Mouse (Mus musculus): ENCODE measurements around the gene Kat6b. TPM values are rescaled to one million over a fixed set of nuclear protein-coding genes. Genes with fewer than 3 reads are reported as not detected.

Kat6b gene
- 7.2 and 7.8 TPM in 2 replicates for polyA plus RNA-seq (2015; fragmentation: Nextera tagmentation; extraction: Ambion mirVana)

DNA sequence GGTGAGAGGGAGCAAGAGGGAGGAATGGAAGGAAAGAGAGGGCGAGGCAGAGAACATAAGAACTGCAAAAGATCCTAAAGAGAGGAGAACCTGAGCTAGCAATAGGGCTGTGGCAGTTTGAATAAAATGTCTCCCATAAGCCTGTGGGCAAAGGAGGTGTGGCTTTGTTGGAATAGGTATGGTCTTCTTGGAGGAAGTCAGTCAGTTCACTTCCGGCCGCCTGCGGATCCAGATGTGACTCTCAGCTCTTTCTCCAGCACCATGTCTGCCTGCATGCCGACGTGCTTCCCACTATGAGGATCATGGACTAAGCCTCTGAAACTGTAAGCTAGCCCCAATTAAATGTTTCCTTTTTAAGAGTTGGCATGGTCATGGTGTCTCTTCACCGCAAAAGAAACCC lies at the start of gene Kat6b:
Kat6b (plus strand) TSS at position 204 of the 400 bp plus-strand sequence.
- ATAC-seq (replicated peaks; ENCODE audit: low FRiP score, low read depth), result no peak
- H3K4me2 ChIP-seq (ENCODE audit: low read length), result no peak within 1 kb of the TSS
- no peak within 1 kb of the TSS for H3K4me3 ChIP-seq (replicated peaks; ENCODE audit: low read depth, low read length)
- H3K27ac ChIP-seq, result no peak within 1 kb of the TSS
- H3K27me3 ChIP-seq (ENCODE audit: insufficient read depth, low read length), result no peaks in the 10 kb centered on the region
- 91% methylated on average over 7 of the region's 7 CpGs for WGBS
- no peaks in the 10 kb centered on the region for H3K9me3 ChIP-seq (replicated peaks; ENCODE audit: low read length)
- no peak within 1 kb of the TSS for H3K9ac ChIP-seq (ENCODE audit: low read depth, low read length)
- no peaks in the 10 kb centered on the region for H3K4me1 ChIP-seq (replicated peaks; ENCODE audit: insufficient read depth, low read length)
- no peaks in the 10 kb centered on the region for H3K36me3 ChIP-seq (ENCODE audit: insufficient read depth, low read length)
- no peak for DNase-seq (ENCODE audit: low spot score)
- no peak for TF ChIP-seq CTCF (IDR thresholded peaks at IDR 0.05; ENCODE audit: low read depth)

DNA sequence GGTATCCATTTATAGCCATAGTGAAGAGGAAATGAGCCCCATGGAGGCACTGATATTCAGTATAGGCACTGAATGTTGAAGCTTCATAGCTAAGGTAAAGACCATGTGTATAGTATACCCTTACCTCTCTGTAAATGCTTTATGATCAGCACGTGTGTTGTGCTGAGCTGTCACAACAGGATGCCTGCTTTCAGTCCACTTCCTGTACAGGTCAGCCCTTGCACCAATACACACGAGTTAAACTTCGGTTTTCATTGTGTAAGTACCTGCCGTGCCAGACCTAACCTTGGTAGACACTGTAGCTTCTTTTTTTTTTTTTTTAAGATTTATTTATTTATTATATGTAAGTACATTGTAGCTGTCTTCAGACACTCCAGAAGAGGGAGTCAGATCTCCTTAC lies 47.8 kb upstream of the Kat6b start:
- WGBS, result 60% methylated on average over 4 of the region's 4 CpGs
- no peaks in the 10 kb centered on the region for H3K27me3 ChIP-seq (ENCODE audit: insufficient read depth, low read length)
- no peak for TF ChIP-seq CTCF (IDR thresholded peaks at IDR 0.05; ENCODE audit: low read depth)
- no peak overlapping the region for H3K4me3 ChIP-seq (replicated peaks; ENCODE audit: low read depth, low read length)
- H3K9me3 ChIP-seq (replicated peaks; ENCODE audit: low read length), result no peaks in the 10 kb centered on the region
- ATAC-seq (replicated peaks; ENCODE audit: low FRiP score, low read depth) (no peak), DNase-seq (ENCODE audit: low spot score) (no peak)
- H3K27ac ChIP-seq, result no peak overlapping the region
- H3K4me2 ChIP-seq (ENCODE audit: low read length), result no peak overlapping the region
- H3K9ac ChIP-seq (ENCODE audit: low read depth, low read length), result no peak overlapping the region
- no peaks in the 10 kb centered on the region for H3K4me1 ChIP-seq (replicated peaks; ENCODE audit: insufficient read depth, low read length)
- no peaks in the 10 kb centered on the region for H3K36me3 ChIP-seq (ENCODE audit: insufficient read depth, low read length)

- 75% methylated on average over 5 of the region's 5 CpGs for WGBS
- ATAC-seq (replicated peaks; ENCODE audit: low FRiP score, low read depth) (no peak), DNase-seq (ENCODE audit: low spot score) (no peak)
- no peaks in the 10 kb centered on the region for H3K9me3 ChIP-seq (replicated peaks; ENCODE audit: low read length)
- H3K27me3 ChIP-seq (ENCODE audit: insufficient read depth, low read length), result no peaks in the 10 kb centered on the region
- no peak overlapping the region for H3K4me3 ChIP-seq (replicated peaks; ENCODE audit: low read depth, low read length)
- no peak overlapping the region for H3K27ac ChIP-seq
- H3K4me2 ChIP-seq (ENCODE audit: low read length), result no peak overlapping the region
- no peak for TF ChIP-seq CTCF (IDR thresholded peaks at IDR 0.05; ENCODE audit: low read depth)
- no peaks in the 10 kb centered on the region for H3K36me3 ChIP-seq (ENCODE audit: insufficient read depth, low read length)
- H3K4me1 ChIP-seq (replicated peaks; ENCODE audit: insufficient read depth, low read length), result no peaks in the 10 kb centered on the region
- no peak overlapping the region for H3K9ac ChIP-seq (ENCODE audit: low read depth, low read length)
Observed at GRCm38 (mm10) chr14:21433995-21434394, 47.2 kb upstream of the Kat6b start.

DNA sequence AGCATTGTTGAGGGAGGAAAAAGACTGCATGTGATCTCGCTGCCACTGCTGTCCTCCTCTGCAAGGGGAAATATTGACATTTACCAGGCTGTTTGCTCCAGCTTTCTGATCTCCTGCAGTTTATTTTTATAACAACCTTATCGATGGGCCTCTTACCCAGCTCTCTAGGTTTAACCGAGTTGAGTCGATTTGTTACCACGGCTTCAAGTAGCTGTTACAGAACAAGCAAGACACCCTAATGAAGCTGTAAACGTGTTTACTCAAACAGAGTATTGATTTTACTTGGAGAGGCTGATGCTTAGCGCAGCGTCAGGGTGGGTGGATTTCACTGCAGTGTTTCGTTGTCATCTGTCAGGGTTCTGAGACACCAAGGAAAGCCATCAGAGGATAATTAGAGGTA lies 46.5 kb upstream of the Kat6b start:
- no peak overlapping the region for H3K4me2 ChIP-seq (ENCODE audit: low read length)
- DNase-seq (ENCODE audit: low spot score) (no peak), ATAC-seq (replicated peaks; ENCODE audit: low FRiP score, low read depth) (no peak)
- no peak overlapping the region for H3K4me3 ChIP-seq (replicated peaks; ENCODE audit: low read depth, low read length)
- TF ChIP-seq CTCF (IDR thresholded peaks at IDR 0.05; ENCODE audit: low read depth), result no peak
- H3K9ac ChIP-seq (ENCODE audit: low read depth, low read length), result no peak overlapping the region
- no peaks in the 10 kb centered on the region for H3K36me3 ChIP-seq (ENCODE audit: insufficient read depth, low read length)
- H3K27ac ChIP-seq, result no peak overlapping the region
- H3K4me1 ChIP-seq (replicated peaks; ENCODE audit: insufficient read depth, low read length), result no peaks in the 10 kb centered on the region
- 36% methylated on average over 9 of the region's 9 CpGs for WGBS
- H3K9me3 ChIP-seq (replicated peaks; ENCODE audit: low read length), result no peaks in the 10 kb centered on the region
- no peaks in the 10 kb centered on the region for H3K27me3 ChIP-seq (ENCODE audit: insufficient read depth, low read length)

DNA sequence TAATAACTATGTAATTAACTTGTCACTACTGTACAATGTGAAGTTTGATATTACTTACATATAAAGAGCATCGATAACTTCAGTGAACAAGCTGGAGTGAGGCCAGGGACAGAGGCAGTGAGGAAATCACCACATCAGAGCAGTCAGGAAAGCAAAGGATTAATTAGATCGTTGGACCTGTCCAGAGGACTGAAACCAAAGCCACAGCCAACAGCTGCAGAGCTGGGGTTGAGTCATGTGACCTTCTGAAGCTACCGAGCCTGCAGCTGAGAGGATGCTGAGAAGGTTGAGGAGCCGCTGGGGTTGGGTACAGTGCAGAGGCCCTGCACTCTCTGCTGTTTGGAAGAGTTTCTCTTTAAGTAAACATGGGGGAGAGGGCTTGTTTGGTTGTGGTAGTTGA lies 41.4 kb upstream of the Kat6b start:
- H3K4me2 ChIP-seq (ENCODE audit: low read length), result no peak overlapping the region
- H3K27me3 ChIP-seq (ENCODE audit: insufficient read depth, low read length), result no peaks in the 10 kb centered on the region
- H3K36me3 ChIP-seq (ENCODE audit: insufficient read depth, low read length), result no peaks in the 10 kb centered on the region
- 12% methylated on average over 4 of the region's 4 CpGs for WGBS
- H3K9ac ChIP-seq (ENCODE audit: low read depth, low read length), result no peak overlapping the region
- H3K4me3 ChIP-seq (replicated peaks; ENCODE audit: low read depth, low read length), result no peak overlapping the region
- no peak overlapping the region for H3K27ac ChIP-seq
- peak; percentile 80 for DNase-seq (ENCODE audit: low spot score)
- ATAC-seq (replicated peaks; ENCODE audit: low FRiP score, low read depth), result peak; percentile 63; the same call in 1 of the 2 replicates
- H3K4me1 ChIP-seq (replicated peaks; ENCODE audit: insufficient read depth, low read length), result no peaks in the 10 kb centered on the region
- no peaks in the 10 kb centered on the region for H3K9me3 ChIP-seq (replicated peaks; ENCODE audit: low read length)
- no peak for TF ChIP-seq CTCF (IDR thresholded peaks at IDR 0.05; ENCODE audit: low read depth)

- Histone ChIP-seq H3K9ac (ENCODE audit: low read depth, low read length) (no peak overlapping the region), H3K9me3 (replicated peaks; ENCODE audit: low read length) (no peaks in the 10 kb centered on the region), H3K4me2 (ENCODE audit: low read length) (no peak overlapping the region), H3K4me3 (replicated peaks; ENCODE audit: low read depth, low read length) (no peak overlapping the region), H3K27ac (no peak overlapping the region), H3K36me3 (ENCODE audit: insufficient read depth, low read length) (no peaks in the 10 kb centered on the region), H3K4me1 (replicated peaks; ENCODE audit: insufficient read depth, low read length) (no peaks in the 10 kb centered on the region), H3K27me3 (ENCODE audit: insufficient read depth, low read length) (no peaks in the 10 kb centered on the region)
- no peak for TF ChIP-seq CTCF (IDR thresholded peaks at IDR 0.05; ENCODE audit: low read depth)
- DNase-seq (ENCODE audit: low spot score) (no peak), ATAC-seq (replicated peaks; ENCODE audit: low FRiP score, low read depth) (no peak)
- WGBS, result 92% methylated on average over 2 of the region's 2 CpGs
Observed at GRCm38 (mm10) chr14:21440526-21440925, 40.7 kb upstream of the Kat6b start.

All from kidney, postnatal 0 days (tissue).